Mouse (Mus musculus) urinary bladder, postnatal 25 days (tissue): ENCODE measurements around the gene Slc44a4.
"Not testable (repeated sequence)": the region's sequence is repeated elsewhere in the genome, so short reads cannot be mapped to it uniquely, and the experiment has no call there.

Source experiments
- DNase-seq: peaks from one replicate; pipeline ENCODE4 v3.0.0; 2022; ENCODE audit warnings: low spot score

Gene Slc44a4

GRCm38 (mm10) chr17:34899053-34899889 lies 15.0 kb upstream of the Slc44a4 start:
- peak; percentile 48 for DNase-seq

GRCm38 (mm10) chr17:34899890-34900243 lies 14.4 kb upstream of the Slc44a4 start:
- DNase-seq, result no peak

- DNase-seq, result not testable (repeated sequence)
These were observed 13.4 kb upstream of the Slc44a4 start for GRCm38 (mm10) chr17:34900826-34901225.

- DNase-seq, result not testable (repeated sequence)
These were observed 12.3 kb upstream of the Slc44a4 start for GRCm38 (mm10) chr17:34901948-34902347.

- no peak for DNase-seq
These were observed 11.4 kb upstream of the Slc44a4 start for GRCm38 (mm10) chr17:34902895-34903294.

GRCm38 (mm10) chr17:34910982-34911381 lies 3.3 kb upstream of the Slc44a4 start:
- no peak for DNase-seq

GRCm38 (mm10) chr17:34911945-34912351 lies 2.3 kb upstream of the Slc44a4 start:
- peak; percentile 87 for DNase-seq

GRCm38 (mm10) chr17:34915410-34915831 lies 1.2 kb downstream of the Slc44a4 start:
- no peak for DNase-seq

GRCm38 (mm10) chr17:34916316-34916715 lies 2.0 kb downstream of the Slc44a4 start:
- DNase-seq, result no peak

- DNase-seq, result no peak
These were observed 2.9 kb downstream of the Slc44a4 start for GRCm38 (mm10) chr17:34917188-34917587.

- no peak for DNase-seq
These were observed 8.7 kb downstream of the Slc44a4 start for GRCm38 (mm10) chr17:34922939-34923338.

GRCm38 (mm10) chr17:34924258-34924657 lies 10.0 kb downstream of the Slc44a4 start:
- no peak for DNase-seq

GRCm38 (mm10) chr17:34927306-34928019 lies 13.2 kb downstream of the Slc44a4 start:
- no peak for DNase-seq

GRCm38 (mm10) chr17:34928841-34929240 lies 14.6 kb downstream of the Slc44a4 start:
- no peak for DNase-seq

- peak; percentile 95 for DNase-seq
These were observed 16.9 kb downstream of the Slc44a4 start, which contains the start of gene Neu1 for GRCm38 (mm10) chr17:34931061-34931734. TSS of gene Neu1 (plus strand) at chr17:34931253.

GRCm38 (mm10) chr17:34931735-34932098 lies 17.5 kb downstream of the Slc44a4 start:
- DNase-seq, result no peak

GRCm38 (mm10) chr17:34932287-34932686 lies 18.0 kb downstream of the Slc44a4 start:
- DNase-seq, result no peak

GRCm38 (mm10) chr17:34934031-34934430 lies 19.8 kb downstream of the Slc44a4 start:
- DNase-seq, result no peak

GRCm38 (mm10) chr17:34934830-34935229 lies 20.6 kb downstream of the Slc44a4 start:
- DNase-seq, result no peak

- DNase-seq, result no peak
These were observed 23.8 kb downstream of the Slc44a4 start for GRCm38 (mm10) chr17:34937960-34938505.

- no peak for DNase-seq
These were observed 27.2 kb downstream of the Slc44a4 start for GRCm38 (mm10) chr17:34941344-34942041.
